Mouse (Mus musculus) lung, postnatal 14 days (tissue): ENCODE measurements at regions not wholly inside any gene's neighbourhood (a gene's known extent, or its start where the extent isn't known, plus 50 kb on each side); places are given as distances from the start of the nearest gene placed in this dataset.

ENCODE experiments used
- DNase-seq: peaks from one replicate; pipeline ENCODE4 v3.0.0; 2021

- no peak for DNase-seq
Observed at GRCm38 (mm10) chr2:173419972-173420391, 102.4 kb upstream of the 1700021F07Rik start.

GRCm38 (mm10) chr2:173420481-173420880, 101.9 kb upstream of the 1700021F07Rik start:
- no peak for DNase-seq

- DNase-seq, result no peak
Observed at GRCm38 (mm10) chr2:173424875-173425274, 97.5 kb upstream of the 1700021F07Rik start.

GRCm38 (mm10) chr2:173425754-173426153, 96.6 kb upstream of the 1700021F07Rik start:
- DNase-seq, result no peak

GRCm38 (mm10) chr2:173426191-173427065, 96.0 kb upstream of the 1700021F07Rik start:
- no peak for DNase-seq

- no peak for DNase-seq
Observed at GRCm38 (mm10) chr2:173427888-173428450, 94.4 kb upstream of the 1700021F07Rik start.

- DNase-seq, result no peak
Observed at GRCm38 (mm10) chr2:173431841-173432240, 90.5 kb upstream of the 1700021F07Rik start.

- DNase-seq, result no peak
Observed at GRCm38 (mm10) chr2:173432258-173432657, 90.1 kb upstream of the 1700021F07Rik start.

- no peak for DNase-seq
Observed at GRCm38 (mm10) chr2:173432886-173433624, 89.3 kb upstream of the 1700021F07Rik start.

- DNase-seq, result no peak
Observed at GRCm38 (mm10) chr2:173436580-173436979, 85.8 kb upstream of the 1700021F07Rik start.

GRCm38 (mm10) chr2:173439031-173439430, 83.4 kb upstream of the 1700021F07Rik start:
- no peak for DNase-seq

GRCm38 (mm10) chr2:173442056-173442455, 80.3 kb upstream of the 1700021F07Rik start:
- no peak for DNase-seq

- no peak for DNase-seq
Observed at GRCm38 (mm10) chr2:173443262-173443661, 79.1 kb upstream of the 1700021F07Rik start.

- no peak for DNase-seq
Observed at GRCm38 (mm10) chr2:173444386-173444785, 78.0 kb upstream of the 1700021F07Rik start.

- no peak for DNase-seq
Observed at GRCm38 (mm10) chr2:173445039-173445438, 77.3 kb upstream of the 1700021F07Rik start.

- DNase-seq, result no peak
Observed at GRCm38 (mm10) chr2:173448546-173449187, 73.7 kb upstream of the 1700021F07Rik start.

- DNase-seq, result no peak
Observed at GRCm38 (mm10) chr2:173449198-173449597, 73.2 kb upstream of the 1700021F07Rik start.

GRCm38 (mm10) chr2:173451993-173452481, 70.3 kb upstream of the 1700021F07Rik start:
- DNase-seq, result no peak

GRCm38 (mm10) chr2:173452800-173453199, 69.6 kb upstream of the 1700021F07Rik start:
- no peak for DNase-seq

GRCm38 (mm10) chr2:173453569-173454405, 68.6 kb upstream of the 1700021F07Rik start:
- peak; percentile 55 for DNase-seq

GRCm38 (mm10) chr2:173454741-173455140, 67.6 kb upstream of the 1700021F07Rik start:
- no peak for DNase-seq

GRCm38 (mm10) chr2:173455216-173455615, 67.2 kb upstream of the 1700021F07Rik start:
- DNase-seq, result no peak
